Mouse (Mus musculus): Measurements from ENCODE around the gene Olfr1356.
"Not testable (repeated sequence)": the region's sequence is repeated elsewhere in the genome, so short reads cannot be mapped to it uniquely, and the experiment has no call there.

The Olfr1356 gene

DNA sequence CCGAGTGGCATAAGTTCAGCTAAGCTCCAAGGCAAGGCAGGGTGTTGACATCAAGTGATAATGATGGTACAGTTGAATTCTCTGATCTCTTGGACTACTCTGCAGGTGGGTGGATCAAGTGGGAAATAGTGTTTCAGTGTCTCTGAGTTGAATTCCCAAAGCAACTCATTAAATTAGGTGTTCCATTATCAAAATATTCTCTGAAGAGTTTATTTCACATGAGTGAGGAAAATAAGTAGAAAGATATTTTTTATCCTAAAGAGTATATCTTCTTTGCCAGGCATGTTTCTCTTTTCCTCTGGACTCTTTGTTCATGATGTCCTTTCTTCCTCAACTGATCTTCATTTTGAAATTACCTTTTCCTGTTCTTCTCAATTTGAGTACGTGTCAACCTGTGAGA, at the start of gene Olfr1356:
Gene Olfr1356 (minus strand): TSS at position 101 of the 400 bp plus-strand sequence.
- no peak for DNase-seq

DNA sequence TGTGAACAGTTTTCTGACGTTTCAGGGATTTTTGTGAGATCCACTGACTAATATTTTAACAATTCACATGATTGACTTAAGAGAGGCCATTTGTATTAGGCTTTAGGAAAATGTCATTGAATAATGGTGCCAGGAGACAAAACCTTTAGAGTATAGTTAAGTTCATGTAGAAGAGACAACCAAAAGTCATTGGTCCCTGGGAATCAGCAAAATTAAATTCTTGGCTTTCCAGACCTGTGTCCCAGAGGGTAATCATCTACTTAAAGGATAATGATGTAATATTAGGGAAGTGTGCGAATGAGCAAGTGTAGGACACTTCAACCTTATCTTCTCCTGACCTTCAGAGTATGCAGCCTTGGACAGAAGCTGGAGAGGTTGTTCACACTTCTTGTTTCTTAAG, 23.3 kb upstream of the Olfr1356 start, which contains the start of gene Olfr1355:
Gene Olfr1355 (plus strand): TSS at position 301 of the 400 bp plus-strand sequence.
- no peak for DNase-seq

DNA sequence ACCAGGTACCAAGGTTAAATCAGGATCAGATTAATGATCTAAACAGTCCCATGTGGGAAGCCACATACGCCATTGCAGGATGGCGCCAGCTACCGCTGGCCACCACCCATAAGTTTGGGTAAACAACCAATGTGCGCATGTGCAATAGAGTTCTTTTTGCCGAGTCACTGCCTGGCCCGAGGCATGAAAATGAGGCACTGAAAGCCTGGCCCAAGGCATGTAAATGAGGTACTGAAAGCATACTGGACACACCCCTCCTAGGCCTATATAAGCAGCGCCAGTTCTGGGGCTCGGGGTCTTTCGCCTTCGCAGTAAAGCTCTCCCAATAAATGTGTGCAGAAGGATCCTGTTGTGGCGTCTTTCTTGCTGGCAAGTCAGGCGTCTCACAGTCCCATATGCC, 11.5 kb downstream of the Olfr1356 start:
- DNase-seq = not testable (repeated sequence)

DNA sequence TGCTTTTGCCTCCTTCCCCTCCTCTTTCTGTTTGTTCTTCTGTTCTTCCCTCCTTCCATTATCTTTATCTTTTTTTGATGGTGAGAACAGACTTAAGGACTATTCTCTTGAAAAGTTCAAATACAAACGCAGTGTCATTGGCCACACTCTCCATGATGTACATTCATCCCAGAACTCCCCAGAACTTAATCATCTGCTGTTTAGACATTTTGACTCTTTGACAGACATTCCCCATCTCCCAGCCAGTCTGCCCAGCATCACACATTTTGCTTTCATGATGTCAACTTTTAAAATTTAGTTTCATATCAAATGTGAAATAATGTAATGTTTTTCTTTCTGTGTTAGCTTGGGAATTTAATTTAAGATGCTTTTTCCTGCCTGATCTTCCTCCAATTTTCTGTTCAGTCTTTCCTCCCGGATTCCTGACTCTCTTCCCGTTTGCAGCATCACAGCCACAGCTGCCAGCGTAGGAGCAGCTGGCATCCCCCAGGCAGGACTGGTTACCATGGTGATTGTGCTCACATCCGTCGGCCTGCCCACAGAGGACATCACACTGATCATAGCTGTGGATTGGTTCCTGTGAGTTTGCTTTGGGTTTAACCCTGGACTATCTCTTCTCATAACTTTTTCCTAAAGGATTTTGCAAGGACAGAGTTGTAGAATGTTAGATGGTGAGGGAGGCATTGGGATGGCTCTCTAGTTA, 39.5 kb downstream of the Olfr1356 start:
- no peak for DNase-seq

DNA sequence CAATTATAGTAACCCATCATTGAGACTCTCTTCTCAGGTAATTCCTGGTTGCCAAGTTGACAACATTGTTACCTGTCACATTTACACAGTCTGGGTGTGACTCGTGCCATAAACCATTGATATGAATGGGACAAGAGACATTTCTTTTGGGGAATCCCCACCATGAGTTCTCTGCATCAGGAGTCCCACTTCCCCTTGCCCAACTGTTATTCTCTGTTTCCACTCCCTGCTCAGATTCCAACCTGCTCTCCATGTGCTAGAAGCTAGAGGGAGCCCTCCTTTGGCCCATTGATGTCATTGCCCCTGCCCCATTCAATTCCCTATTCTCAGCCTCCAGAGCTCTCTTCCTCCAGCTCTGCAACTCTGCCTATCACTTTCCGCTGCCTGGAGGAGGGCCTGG, 50.5 kb downstream of the Olfr1356 start:
- DNase-seq = no peak
